Mouse (Mus musculus): ENCODE results near the gene Mtf2.
A peak's percentile ranks its signal among the peaks of the same experiment; 100 is the strongest.
"Not testable (repeated sequence)": the region's sequence is repeated elsewhere in the genome, so short reads cannot be mapped to it uniquely, and the experiment has no call there.

Mtf2 gene

DNA sequence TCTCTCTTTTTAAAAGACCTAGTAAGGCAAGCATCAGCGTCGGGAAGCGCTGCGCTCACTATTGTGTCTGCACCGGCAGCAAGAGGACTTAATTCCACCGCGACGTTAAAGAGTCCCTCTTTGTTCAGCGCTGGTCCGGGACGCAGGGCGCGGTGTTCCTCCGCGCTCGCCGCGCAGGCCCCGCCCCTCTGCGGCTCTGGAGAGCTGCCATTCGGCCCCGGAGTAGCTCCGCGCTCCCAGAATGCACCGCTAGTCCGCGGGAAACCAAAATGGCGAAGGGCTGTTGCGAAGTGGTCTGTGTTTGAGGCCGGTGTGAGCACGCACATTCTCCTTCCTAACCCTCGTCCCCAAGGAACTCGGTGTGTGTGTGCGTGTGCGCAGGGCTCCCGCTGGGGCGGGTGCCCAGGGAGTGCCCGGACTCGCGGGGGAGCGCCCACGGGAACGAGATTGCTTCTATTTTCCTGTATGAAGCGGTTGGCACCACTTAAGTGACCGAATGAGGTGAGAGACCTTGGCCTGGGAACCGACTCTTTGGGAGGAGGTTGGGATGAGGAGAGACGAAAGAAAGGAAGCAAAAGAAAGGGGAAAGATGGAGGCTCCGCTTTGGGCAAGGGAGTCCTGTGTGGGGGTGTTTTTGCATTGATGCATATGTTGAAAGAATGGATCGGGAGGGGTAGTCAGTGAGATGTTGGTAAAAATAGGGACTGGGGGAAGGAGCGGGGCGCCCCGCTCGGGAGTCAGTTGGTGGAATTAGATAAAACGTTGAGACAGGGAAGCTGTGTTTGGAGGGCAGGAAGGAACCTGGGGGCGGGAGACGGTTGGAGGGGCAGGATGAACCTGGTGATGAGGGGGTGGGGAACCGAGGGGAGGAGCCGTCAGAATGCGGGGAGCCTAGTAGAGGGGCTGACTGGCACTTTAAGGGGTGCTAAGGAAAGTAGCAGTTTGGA is at the start of gene Mtf2:
Mtf2 (plus strand) TSS at position 210 of the 947 bp plus-strand sequence.
- peak; percentile 89 to 93 for DNase-seq (ENCODE audit: low spot score in 2 of 2)

DNA sequence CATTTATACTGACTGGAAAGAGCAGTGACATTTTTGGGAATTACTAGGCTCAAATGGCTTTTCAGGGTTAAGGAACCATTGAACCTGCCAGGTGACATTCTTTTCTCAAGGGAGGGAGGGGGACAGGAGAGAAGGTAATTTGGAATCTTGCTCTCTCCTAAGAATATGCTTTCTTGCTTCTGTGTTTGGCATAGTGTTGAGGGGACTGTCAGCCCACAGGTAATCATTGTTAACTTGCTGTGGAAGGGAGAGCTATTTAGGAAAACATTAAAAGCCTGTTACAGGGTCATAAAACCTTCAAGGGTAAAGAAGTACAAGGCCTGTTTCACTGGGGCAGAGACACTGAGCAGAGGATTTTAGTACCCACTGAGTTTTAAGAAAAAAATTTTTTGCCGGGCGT is 48.2 kb upstream of the Mtf2 start:
- DNase-seq (ENCODE audit: low spot score in 2 of 2): no peak

DNA sequence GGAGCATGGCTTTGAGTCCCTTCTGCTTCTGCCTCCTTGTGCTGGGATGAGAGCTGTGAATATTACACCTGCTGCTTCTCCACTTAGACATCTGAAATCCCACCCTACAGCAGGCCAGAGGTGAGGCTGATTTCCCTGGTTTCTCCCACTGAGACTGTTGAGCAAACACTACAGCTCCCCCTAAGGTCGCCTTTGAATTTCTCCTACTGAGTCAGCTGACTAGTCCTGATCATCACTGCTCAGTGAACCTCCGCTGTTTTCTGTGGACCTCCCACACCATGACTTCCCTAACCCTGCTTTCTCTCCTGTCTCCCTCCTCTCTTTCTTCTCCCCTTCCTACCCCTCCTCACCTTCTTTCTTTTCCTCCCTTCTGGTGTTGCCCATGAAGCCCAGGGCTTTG is 46.1 kb upstream of the Mtf2 start:
- DNase-seq (ENCODE audit: low spot score in 2 of 2): no peak

DNA sequence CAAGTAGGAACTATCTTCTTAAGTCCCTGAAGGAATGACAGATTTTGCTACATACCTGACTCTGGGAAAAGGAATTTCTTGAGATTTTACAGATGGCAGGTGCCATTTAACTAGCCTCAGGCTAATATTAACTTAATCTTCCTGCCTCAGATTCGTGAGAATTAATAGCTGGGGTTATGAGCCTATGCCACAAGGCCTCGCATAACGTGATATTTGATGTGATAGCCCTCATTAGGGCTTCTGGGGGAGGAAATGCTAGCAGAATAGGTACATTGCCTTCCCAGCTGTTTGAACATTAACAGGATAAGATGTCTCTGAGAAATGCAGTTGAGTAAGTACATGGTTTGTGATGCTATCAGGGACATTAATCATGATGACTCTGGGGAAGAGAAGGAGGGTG is 44.1 kb upstream of the Mtf2 start:
- no peak for DNase-seq (ENCODE audit: low spot score in 2 of 2)

DNA sequence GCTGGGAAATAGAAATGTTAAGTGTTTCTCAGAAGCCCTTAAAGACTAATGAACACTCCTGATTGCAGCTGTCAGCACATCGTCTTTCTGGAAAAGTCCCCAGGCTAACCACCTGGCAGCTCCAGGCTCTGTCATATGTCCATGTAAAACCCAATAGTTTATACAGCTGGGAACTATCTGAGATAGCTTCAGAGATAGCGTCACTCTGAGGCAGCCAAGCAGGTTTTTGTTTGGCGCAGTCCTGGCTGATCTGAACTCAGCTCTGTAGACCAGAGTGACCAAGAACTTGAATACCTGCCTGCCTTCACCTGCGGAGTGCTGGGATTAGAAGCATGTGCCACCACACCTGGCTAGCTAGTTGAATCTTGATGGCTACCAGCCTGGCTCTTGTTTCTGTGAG is 37.2 kb upstream of the Mtf2 start:
- DNase-seq (ENCODE audit: low spot score in 2 of 2): no peak

DNA sequence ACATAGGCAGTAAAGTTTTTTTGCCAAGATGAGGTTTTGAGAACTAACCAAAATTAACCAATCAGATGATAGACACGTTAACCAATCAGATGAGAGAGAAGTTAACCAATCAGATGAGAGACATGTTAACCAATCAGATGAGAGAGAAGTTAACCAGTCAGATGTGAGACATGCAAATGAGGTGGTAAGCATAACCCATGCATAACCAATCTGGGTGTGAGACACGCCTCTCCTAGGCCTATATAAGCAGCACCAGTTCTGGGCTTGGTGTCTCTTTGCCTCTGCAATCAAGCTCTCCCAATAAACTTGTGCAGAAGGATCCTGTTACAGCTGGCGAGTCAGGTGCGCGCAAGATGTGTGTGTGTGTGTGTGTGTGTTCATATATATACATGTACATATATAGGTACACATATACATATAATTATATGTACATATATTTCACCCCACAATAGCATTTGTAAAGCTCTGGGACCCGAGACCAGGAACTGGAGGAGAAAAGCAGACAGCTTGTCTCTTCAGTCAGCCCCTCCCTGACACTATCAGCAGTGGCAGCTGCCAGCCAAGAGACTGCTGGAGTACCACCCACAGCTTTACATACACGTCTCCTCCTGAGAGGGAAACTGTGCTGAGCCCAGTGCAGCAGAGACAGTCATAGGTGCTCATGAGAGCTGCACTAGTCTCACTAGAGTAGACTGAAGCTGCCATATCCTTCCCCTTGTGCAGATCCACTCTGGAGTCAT is 36.5 kb upstream of the Mtf2 start:
- DNase-seq (ENCODE audit: low spot score in 2 of 2): peak; percentile 9 to 13

DNA sequence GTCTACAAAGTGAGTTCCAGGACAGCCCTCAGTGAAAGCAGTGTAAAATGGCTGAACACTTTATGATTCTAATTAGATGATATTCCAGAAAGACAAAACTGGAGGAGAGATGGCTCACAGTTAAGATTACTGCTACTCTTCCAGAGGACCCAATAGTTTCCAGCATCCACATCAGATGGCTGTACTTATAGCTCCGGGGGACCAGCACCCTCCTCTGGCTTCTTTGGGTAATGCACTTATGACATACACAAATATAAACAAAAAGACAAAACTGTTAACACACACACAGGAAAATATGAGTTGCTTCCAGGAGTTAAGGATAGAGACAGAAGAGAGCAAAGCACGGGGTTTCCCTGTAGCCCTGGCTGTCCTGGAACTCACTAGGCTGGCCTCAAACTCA is 35.5 kb upstream of the Mtf2 start:
- DNase-seq (ENCODE audit: low spot score in 2 of 2): peak in 1 of 2 experiments; percentile 36

DNA sequence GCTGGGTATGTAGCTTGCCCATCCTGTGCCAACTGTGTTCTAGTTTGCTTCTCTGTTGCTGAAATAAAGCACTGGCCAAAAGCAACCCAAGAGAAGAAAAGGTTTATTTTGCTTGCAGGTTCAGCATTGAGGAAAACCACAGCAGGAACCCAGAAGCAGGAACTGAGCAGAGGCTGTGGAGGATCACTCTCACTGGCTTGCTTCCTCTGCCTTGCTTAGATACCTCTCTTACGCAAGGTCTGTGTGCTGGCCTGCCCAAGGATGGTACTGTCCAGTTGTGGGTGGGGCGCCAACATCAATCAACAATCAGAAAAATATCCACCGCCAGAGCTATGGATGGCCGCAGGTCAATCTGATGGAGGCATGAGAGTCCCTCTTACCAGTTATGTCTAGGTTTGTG is 34.2 kb upstream of the Mtf2 start:
- DNase-seq (ENCODE audit: low spot score in 2 of 2): no peak

DNA sequence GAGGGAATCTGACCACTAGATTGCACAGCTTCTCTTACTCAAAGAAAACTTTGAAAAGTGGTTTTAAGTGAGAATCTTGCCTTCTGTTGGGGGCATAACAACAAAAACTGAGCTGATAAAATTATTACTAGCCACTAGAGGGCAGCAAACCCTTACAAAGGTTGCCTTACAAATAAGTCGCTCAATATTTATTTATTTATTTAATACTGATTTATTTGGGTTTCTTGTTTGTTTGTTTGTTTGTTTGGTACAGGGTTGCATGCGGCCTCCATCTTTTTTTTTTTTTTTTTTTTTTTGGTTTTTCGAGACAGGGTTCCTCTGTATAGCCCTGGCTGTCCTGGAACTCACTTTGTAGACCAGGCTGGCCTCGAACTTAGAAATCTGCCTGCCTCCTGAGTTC is 31.3 kb upstream of the Mtf2 start:
- DNase-seq (ENCODE audit: low spot score in 2 of 2): no peak

DNA sequence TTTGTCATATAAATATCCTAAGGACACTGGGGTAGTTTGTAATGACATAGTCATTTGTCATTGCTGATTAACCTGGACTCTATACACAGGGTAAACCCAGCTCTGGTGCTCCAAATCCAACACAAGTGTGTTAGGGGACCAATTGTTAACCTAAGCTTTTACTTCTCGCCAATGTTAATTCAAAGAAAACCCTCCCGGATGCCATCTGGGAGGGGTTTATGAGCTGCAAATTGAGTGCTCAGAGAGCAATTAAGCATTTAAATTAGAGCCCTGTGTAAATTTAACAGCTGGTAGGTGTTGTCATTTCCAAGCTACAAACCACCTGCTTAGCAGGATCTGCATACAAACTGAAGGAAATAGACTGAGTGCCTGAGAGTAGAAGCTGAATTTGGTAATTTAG is 30.0 kb upstream of the Mtf2 start:
- no peak for DNase-seq (ENCODE audit: low spot score in 2 of 2)

DNA sequence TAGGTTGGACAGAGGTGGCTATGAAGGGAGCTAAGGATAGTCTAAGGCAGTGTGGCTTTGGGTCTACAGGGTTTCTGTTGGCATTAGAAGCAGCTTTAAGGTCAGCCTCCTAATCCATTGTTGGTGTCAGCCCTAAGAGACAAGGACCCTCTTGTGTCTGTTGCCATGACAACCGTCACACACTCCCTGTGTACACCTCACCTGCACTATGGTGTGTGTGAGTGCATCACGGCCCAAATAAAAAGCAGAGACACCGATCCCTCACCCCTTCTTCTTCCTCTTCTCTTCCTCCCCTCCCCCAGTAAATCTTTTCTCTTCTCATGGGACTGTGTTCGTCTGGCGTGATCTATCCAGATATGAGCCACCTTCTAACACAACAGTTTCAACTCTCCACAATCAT is 23.4 kb upstream of the Mtf2 start:
- no peak for DNase-seq (ENCODE audit: low spot score in 2 of 2)

DNA sequence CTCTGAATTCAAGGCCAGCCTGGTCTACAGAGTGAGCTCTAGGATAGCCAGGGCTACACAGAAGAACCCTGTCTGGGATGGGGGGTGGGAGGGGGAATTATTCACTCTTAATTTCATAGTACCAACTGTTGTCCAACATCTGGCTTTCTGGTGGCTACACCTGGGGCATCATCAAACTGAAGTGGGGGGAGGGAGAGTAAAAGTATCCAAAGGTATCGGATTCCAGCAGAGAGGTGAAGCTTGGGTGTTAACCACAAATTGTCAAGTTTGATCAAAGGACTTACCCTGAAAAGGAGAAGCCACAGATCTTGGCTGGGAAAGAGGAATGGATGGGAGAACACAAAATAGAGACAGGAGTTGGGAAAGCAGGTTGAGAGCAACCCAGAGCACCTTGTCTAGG is 21.6 kb upstream of the Mtf2 start:
- no peak for DNase-seq (ENCODE audit: low spot score in 2 of 2)

DNA sequence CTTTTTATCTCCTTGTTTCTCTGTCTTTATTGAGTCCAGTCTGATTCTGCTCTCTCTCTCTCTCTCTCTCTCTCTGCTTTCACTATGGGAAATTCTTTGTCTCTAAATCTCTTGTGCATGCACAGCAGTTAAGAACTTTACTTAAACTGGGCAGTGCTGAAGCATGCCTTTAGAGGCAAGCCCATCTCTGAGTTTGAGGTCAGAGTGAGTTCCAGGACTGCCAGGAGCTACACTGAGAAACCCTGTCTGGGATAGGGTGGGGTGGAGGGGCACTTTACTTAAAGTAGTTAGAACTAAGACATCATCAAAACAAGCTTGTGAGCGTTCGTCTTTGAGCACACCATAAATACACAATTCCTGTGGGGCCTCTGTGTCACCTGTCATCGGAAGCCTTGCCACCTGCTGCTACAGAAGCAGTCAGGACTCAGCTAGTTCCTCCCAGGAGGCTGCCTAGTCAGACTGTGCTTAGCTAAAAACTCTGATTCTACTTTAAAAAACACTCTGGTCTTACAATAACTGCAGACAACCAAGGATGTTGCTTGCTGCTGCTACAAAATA is 15.7 kb upstream of the Mtf2 start:
- no peak for DNase-seq (ENCODE audit: low spot score in 2 of 2)

DNA sequence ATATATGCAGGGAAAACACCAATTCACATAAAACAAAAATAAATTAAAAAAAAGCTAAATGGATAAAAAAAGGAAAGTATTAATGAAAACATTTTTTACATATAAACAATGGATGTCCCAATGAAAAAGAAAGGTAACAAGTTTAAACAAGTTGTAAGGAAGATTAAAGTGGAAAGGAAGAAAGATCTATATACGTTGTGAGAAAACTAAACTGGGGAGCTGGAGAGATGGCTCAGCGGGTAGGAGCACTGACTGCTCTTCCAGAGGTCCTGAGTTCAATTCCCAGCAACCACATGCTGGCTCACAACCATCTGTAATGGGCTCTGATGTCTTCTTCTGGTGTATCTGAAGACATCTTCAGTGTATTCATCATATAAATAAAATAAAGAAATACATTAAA is 14.4 kb upstream of the Mtf2 start:
- DNase-seq (ENCODE audit: low spot score in 2 of 2): no peak

DNA sequence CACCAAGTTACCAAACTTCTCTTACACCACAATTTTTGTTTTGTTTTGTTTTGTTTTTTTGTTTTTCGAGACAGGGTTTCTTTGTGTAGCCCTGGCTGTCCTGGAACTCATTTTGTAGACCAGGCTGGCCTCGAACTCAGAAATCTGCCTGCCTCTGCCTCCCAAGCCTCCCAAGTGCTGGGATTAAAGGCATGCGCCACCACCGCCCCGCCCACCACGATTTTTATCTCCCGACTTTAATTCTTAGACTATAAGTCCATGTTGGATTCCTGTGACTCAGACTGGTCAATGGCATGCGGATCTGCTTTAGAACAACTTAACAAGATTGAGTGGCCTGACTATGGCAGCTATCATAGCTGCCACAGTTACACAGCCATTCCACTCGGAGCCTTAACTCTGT is 13.7 kb upstream of the Mtf2 start:
- DNase-seq (ENCODE audit: low spot score in 2 of 2): not testable (repeated sequence)

DNA sequence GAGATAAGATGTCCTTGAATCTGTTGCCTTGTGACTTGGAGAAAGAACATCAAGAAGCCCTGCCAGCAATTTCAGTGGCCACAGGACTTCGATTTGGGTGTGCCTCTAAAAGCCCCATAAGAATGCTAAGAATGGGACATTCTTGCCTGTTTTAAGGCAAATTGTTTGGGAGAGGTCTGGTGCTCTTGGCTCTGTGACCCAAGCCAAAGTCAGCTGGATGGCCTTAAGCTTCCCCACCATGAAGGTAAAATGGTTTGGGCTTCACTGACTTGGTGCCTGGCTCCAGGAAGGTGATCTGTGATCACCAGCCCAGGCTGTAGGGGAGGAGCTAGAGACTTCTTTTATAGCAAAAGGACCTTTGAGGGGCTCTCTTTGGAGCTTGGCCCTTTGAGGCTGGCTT is 13.3 kb upstream of the Mtf2 start:
- DNase-seq (ENCODE audit: low spot score in 2 of 2): no peak

DNA sequence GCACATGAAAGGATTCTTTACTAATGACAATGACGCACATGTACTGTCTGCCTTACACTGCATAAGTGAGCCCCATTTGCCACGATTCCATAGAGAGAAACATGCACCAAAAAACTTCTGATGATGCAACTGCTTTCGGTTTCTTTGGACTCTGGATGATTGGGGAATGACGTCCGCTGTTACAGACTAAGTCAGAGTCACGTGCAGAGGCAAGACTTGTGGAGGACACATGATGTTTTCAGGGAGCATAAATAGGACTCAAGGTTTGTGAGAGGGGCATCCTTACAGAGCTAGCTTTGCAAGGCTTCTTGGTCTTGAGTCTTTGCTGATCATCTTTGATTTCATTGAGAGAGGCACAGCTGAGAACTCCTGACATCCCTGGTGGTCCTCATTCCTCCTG is 11.9 kb upstream of the Mtf2 start:
- no peak for DNase-seq (ENCODE audit: low spot score in 2 of 2)

DNA sequence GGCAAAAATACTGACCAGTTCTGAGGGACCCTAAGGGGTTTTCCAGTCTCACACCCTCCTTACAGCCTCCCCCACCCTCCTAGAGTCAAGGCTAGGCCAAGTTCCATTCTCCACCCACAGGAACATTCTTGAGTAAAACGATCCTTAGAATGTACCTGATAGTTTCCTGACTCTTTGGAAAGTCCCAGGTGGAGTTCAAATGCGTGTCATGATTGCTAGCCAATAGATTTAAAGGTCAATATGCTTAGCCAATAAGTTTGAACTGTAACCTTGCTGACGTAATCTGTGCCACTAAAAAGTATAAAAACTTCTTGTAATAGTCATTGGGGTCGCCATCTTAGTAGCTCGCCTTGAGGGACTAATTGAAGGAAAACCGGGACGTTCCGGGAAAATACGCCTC is 5.1 kb upstream of the Mtf2 start:
- no peak for DNase-seq (ENCODE audit: low spot score in 2 of 2)

DNA sequence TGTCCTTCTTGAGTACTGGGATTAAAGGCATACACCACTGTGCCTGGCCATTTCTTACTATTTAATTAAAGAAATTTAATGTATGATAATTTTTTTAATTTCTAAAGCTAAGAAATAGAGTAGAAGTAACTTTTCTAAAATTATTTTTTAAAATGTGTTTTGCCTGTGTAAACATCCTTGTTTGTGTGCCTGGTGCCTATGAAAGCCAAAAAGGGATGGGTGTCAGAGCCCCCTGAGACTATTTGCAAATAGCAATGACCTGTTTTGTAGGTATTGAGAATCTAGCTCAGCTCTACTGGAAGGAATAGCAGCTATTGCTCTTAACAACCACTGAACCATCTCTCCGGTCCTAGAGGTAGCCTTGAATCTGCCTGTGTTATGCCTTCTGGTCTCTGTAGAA is 6.8 kb downstream of the Mtf2 start:
- no peak for DNase-seq (ENCODE audit: low spot score in 2 of 2)

DNA sequence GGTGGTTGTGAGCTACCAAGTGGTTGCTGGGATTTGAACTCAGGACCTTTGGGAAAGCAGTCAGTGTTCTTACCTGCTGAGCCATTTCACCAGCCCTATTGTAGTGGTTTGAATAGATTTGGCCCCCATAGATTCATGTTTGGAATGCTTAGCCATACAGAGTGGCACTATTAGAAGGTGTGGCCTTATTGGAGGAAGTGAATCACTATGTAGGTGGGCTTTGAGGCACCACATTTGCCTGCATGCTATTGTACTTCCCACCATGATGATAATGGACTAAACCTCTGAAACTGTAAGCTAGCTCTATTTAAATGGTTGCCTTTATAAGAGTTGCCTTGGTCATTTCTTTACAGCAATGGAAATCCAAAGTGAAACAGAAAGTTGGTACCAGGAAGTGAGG is 10.8 kb downstream of the Mtf2 start:
- no peak for DNase-seq (ENCODE audit: low spot score in 2 of 2)

DNA sequence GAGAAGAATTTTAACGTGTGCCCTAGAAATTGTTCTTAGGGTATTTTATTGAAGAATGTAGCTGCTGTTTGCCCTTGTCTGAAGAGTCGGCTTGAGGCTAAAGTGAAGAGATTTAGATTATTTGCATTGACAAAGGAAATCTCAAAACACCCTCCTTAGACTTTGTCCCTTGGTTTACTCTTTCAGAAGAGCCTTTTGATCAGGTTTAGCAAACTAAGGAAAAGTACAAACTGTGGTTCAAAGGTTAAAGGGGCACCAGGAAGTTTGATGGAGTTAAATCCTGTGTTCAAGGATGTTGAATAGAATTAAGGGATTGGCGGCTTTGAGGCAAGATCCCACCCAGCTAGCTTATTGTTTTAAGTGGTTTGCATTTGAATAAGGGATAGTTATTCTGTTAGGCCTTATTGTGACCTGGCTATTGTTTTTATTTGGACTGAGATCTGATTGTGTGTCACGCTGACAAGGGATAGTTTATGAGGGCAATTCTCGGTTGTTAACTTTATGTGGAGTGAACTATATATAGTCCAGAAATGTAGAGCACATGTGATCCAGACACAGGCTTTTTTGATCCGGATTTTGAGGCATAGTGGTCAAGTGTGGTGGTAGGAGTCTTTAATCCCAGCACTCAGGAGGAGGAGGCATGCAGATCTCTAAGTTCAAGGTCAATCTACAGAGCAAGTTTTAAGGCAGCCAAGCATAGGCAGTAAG is 11.5 kb downstream of the Mtf2 start:
- DNase-seq (ENCODE audit: low spot score in 2 of 2): no peak

DNA sequence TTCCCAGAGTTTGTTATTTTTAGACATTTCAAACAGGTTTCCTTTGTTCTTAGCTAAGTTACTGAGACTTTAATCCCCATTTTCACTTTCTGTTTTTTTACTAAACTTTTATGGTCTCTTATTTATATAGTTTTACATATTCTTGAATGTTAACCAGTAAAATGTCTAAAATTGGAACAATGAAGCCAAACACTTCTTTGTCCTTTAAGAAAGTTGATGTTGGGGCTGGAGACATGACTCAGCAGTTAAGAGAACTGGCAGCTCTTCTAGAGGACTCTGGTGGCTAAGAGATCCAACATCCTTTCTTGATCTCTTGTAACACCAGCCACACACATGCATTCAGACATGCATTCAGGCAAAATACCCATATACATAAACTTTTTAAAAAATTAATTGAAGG is 14.1 kb downstream of the Mtf2 start:
- no peak for DNase-seq (ENCODE audit: low spot score in 2 of 2)
